Mouse (Mus musculus) adrenal gland, postnatal 4 days (tissue): ENCODE measurements around the gene R3hdm4. TPM values are rescaled to one million over a fixed set of nuclear protein-coding genes. Genes with fewer than 3 reads are reported as not detected.
"Not testable (repeated sequence)": the region's sequence is repeated elsewhere in the genome, so short reads cannot be mapped to it uniquely, and the experiment has no call there.

ENCODE experiments used
- DNase-seq, 2 experiments: peaks; one replicate each; pipeline ENCODE4 v3.0.0; 2021 to 2022; ENCODE audit warnings: low spot score in 2 of 2, mixed read lengths in 2 of 2
- total RNA-seq, 2 experiments: library from RNA; stranded (reverse); gene quantifications; 2 replicates each; pipeline ENCODE4 v1.2.3; 2021

The R3hdm4 gene
- total RNA-seq, 2 experiments from 2014 or later: 119 to 133 TPM

DNA sequence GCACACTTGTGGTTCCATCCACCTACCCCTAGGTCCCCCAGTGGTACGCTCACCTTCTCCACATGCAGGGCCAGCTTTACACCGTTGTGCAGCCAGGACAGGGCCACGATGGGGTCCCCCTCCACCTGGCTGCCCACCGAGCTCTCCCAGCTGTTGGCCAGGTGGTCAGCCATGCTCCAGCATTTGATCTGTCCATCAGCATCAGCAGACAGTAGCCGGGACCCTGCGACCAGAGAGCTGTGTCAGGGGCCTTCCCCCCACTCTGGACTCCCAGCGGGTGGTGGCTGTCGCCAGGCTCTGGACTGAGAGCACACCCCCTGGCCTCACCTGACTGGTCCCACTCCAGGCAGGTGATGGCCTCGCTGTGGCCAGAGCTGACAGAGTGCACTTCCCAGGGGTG lies 14.3 kb downstream of the R3hdm4 start:
- DNase-seq: no peak

GRCm38 (mm10) chr10:79900951-79901410 lies 20.0 kb downstream of the R3hdm4 start:
- DNase-seq: no peak

DNA sequence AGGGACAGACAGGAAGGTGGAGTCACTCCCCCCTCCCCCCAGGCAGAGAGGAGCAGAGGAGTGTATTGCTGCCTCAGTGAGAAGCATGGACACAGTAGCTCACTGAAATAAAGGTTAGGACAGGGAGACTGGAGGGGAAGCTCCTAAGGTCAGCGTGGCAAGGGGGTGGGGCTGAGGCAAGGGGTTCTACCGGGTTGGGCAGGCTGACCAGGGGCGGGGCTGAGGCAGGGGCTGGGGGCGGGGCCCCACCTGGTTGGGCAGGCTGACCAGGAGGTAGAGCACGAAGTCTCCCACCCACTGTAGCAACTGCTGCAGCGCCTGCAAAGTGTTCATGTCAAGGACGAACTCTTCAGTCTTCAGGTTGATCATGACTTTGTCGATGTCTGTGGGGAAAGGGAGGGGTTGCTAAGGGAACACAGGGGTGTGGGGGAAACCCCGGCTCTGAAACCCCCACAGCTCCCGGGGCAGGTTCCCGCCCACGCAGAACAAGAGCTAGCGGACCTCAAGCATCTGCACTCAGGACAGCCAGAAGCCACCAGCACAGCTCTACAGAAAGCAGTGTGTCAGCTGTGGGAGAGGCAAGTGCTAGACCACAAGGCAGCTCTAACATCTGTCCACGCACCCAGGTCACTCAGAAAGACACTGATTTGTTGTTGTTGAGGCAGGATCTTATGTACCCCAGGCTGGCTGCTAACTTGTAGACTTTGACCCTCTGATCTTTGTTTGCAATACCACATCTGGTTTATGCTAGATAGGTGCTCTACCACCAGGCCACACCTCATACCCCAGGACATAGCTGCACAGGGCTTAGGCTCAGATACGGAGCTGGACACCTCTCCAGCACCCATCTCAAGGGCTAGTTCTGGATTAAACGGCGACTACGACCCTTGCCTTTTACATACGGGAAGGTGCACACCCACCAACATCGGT lies 23.4 kb downstream of the R3hdm4 start:
- DNase-seq: no peak

- DNase-seq: no peak
These were observed 24.2 kb downstream of the R3hdm4 start for GRCm38 (mm10) chr10:79896814-79897213.

- no peak for DNase-seq
These were observed 24.7 kb downstream of the R3hdm4 start for GRCm38 (mm10) chr10:79896306-79896705.

- peak; percentile 42 to 77 for DNase-seq
These were observed 28.4 kb downstream of the R3hdm4 start for GRCm38 (mm10) chr10:79892451-79893118.

DNA sequence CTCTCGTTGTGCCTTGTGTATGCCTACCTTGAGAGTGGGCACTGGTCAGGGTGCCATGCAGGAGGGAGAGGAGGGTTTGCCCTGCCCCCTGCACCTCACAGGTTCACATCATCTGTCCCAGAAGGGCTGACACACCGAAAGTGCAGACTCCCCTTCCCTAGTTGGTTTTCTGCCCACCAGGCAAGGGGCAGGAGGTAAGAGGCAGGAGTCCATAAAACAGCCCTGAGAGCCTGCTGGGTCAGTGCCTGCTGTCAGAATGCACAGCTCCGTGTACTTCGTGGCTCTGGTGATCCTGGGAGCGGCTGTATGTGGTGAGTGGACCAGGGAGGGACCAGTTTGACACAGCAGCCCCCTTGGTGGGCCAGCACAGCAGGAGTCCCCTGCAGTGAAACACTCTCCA lies 30.3 kb downstream of the R3hdm4 start, which contains the start of gene Cfd:
Gene Cfd (plus strand): TSS at position 184 of the 400 bp plus-strand sequence.
- no peak for DNase-seq

DNA sequence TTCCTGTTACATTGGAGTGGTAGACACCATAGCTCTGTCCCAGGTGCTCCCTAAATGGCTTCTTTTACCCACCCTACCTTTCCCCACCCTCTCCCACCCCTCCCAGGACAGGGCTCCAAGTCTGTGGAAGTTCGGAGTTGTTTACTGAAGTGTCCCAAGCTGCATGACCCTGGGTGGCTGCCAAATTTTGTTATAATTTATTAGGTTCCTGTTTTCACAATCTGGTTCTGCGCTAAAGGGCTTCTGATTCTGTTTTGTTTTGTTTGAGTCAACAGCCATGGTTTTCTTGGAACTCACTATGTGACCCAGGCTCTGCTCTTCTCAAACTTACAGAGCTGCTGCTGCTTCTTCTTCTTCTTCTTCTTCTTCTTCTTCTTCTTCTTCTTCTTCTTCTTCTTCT lies 31.6 kb downstream of the R3hdm4 start:
- DNase-seq: no peak

GRCm38 (mm10) chr10:79886611-79887010 lies 34.4 kb downstream of the R3hdm4 start:
- no peak for DNase-seq

- DNase-seq: no peak
These were observed 35.0 kb downstream of the R3hdm4 start, which contains the start of gene Elane for GRCm38 (mm10) chr10:79886054-79886453. Elane (plus strand) TSS chr10:79886247.

- DNase-seq: not testable (repeated sequence)
These were observed 36.1 kb downstream of the R3hdm4 start for GRCm38 (mm10) chr10:79884938-79885337.

DNA sequence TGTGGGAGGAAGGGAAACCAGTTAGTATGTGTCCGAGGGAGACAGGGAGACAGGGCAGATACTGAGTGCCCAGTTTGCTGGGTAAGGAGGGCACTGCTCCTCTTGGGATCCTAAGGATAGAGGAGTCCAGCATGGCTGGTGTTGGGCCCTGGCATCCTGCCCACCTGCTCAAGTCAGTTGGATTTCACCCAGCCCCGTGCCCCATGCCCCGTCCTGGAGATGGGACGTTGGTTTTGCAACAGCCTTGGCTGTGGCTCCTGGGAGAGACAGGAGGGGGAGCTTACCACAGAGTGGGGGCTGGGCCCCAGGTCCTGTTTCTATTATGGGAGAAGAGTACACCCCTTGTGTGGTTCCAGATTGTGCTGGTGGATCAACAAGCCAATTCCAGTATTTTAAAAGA lies 36.6 kb downstream of the R3hdm4 start:
- no peak for DNase-seq

GRCm38 (mm10) chr10:79883297-79884084 lies 37.5 kb downstream of the R3hdm4 start:
- peak; percentile 58 to 68 for DNase-seq

DNA sequence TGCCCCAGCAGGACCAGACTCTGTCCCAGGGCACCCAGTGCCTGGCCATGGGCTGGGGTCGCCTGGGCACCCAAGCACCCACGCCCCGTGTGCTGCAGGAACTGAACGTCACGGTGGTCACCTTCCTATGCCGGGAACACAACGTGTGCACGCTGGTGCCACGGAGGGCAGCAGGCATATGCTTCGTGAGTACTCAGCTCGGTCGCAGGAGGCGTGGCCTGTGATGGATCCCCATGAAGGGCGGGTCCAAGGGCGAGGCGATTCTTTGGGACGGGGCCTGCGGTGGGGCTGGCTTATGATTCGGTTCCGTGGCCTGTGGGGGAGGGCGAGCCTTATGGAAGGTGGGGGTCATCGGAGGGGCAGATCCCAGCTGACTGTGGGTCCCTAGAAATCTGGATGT lies 39.0 kb downstream of the R3hdm4 start:
- DNase-seq: no peak

GRCm38 (mm10) chr10:79880721-79881120 lies 40.3 kb downstream of the R3hdm4 start:
- DNase-seq: no peak

GRCm38 (mm10) chr10:79879527-79879926 lies 41.5 kb downstream of the R3hdm4 start:
- no peak for DNase-seq

- DNase-seq: no peak
These were observed 43.3 kb downstream of the R3hdm4 start for GRCm38 (mm10) chr10:79877757-79878156.

DNA sequence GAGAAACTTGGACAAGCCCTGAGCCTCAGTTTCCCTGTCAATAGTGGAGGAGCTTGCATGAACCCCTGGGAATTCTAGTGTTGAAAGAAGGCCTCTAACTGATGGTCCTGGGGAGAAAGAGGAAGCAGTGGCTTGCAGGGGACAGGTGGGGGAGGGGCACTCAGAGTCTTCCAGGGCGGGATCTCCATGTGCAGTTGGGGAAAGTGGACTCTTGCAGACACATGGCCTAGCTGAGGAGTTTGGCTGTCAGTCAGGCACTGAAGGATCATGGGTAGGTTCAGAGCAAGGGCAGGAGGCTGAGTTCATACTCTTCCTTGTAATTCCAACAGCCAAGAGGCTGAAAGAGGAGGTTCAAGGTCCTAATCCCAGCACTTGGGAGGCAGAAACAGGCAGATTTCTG lies 43.8 kb downstream of the R3hdm4 start:
- DNase-seq: no peak

DNA sequence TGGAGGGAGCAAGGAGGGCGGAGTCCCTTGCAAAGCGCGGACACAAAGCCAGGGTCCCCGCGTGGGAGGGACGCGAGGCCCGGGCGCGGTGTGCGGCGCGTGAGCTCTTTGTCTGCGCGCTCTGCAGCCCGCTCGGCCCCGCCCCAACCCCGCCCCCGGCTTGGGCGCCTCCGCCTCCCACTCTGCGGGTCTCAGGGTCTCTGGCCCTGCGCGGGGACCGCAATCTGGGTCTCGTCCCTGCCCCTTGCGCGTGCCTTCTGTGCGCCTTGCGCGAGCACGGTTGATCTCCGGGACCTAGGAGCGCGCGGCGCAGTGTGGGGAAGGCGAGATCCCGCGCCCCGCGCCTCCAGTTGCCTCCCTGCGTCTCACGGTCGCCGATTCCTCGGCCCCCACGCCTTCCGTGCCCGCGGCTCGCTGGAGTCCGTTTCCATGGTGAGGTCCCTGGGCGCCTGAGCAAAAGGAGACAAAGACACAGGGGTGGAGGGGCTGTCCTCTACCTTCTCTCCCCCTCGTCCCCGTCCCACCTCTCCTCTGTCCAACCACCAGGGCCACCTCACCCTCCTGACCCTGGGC lies 46.6 kb downstream of the R3hdm4 start, which contains the start of the genes Prtn3 and Plppr3:
Gene Prtn3 (plus strand): TSS at position 187 of the 573 bp plus-strand sequence.
Gene Plppr3 (minus strand): TSS at position 345 of the 573 bp plus-strand sequence.
- DNase-seq: no peak

DNA sequence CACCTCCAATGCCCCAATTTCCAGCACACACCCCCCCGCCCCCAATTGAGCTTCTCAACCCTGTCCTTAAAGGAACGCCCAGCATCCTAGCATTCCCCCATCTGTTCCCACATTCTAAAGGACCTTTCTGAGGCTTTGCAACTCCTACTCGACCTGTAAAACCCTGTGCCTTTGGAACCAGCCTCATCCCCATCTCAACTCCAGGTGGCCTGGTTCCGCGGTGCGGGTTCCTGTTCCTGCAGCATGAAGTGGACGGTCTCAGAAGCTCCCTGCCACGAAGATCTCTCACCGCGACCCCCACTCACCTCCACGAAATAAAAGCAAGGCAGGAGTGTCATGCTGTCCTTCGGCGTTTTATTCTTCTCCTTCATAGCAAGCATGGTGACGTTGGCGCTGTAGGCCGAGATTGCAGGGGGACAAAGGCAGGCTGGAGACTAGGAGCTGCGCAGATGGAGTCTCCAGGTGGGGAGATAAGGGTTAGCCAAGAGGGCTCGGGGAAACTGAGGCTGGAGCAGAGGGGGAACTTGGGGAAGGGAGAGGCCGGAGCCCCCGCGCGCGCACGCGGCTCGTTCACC lies 47.2 kb downstream of the R3hdm4 start:
- no peak for DNase-seq
